Comparison of ENCODE assay signal across 8 mouse cellular contexts in genomic region chr19:60889101-60889713, GRCm38 (mm10). TPM values are rescaled to one million over a fixed set of nuclear protein-coding genes. Genes with fewer than 3 reads are reported as not detected.
A peak's percentile ranks its signal among the peaks of the same experiment; 100 is the strongest.
DNase-seq lines count a peak whose midpoint lies in the region; TF ChIP-seq lines count a peak whose summit lies in the region.

No protein-coding gene starts in this region.

- H3K4me3 ChIP-seq in liver, adult 2 months (ENCODE audit: insufficient read depth, low read depth, low read length): peak overlapping the region; percentile 94
- peak overlapping the region; percentile 53 for H3K4me3 ChIP-seq in myocyte

- peak overlapping the region; percentile 99 for H3K27ac ChIP-seq in liver, adult 2 months (replicated peaks; ENCODE audit: insufficient read depth, low read depth, low read length)

- H3K79me2 ChIP-seq in liver, adult 2 months (ENCODE audit: control insufficient read depth, insufficient read depth, low read length): no peaks in the 10 kb centered on the region; the same call in 1 of the 2 replicates
- H3K79me2 ChIP-seq in myocyte (ENCODE audit: control insufficient read depth, insufficient read depth): no peaks in the 10 kb centered on the region

- peaks cover 5% of the 10 kb centered on the region for H3K4me1 ChIP-seq in liver, adult 2 months (ENCODE audit: control insufficient read depth, insufficient read depth, low read length)

- peak overlapping the region; percentile 38; the same call in 1 of the 2 replicates for H3K9ac ChIP-seq in liver, adult 2 months (ENCODE audit: low read depth, low read length)

- no peaks in the 10 kb centered on the region for H3K27me3 ChIP-seq in liver, adult 2 months (ENCODE audit: control insufficient read depth, insufficient read depth, low read length)
- no peaks in the 10 kb centered on the region for H3K27me3 ChIP-seq in myocyte (ENCODE audit: control insufficient read depth, insufficient read depth, insufficient read length)

- peak overlapping the region; percentile 96 for H3K4me2 ChIP-seq in myocyte (ENCODE audit: low read depth)

- TF ChIP-seq CTCF in liver, adult 2 months (IDR thresholded peaks at IDR 0.05; ENCODE audit: low read depth, low read length): no peak; the same call in 1 of the 2 replicates

- TF ChIP-seq POLR2A in liver, adult 2 months (IDR thresholded peaks at IDR 0.05; ENCODE audit: extremely low read depth, insufficient read depth, low read length): no peak
- TF ChIP-seq POLR2A in myocyte (IDR thresholded peaks at IDR 0.05; ENCODE audit: insufficient read length, low read depth): no peak

- peak; percentile 44 for DNase-seq in layer of hippocampus, adult 11-12 months (ENCODE audit: low spot score)
- no peak for DNase-seq in layer of hippocampus, adult 9-10 months (ENCODE audit: low spot score)
- DNase-seq in embryo, embryonic 11.5 days (ENCODE audit: low read depth, low spot score): peak; percentile 39
- peak; percentile 83 to 92 for DNase-seq in heart, adult 18-20 months
- DNase-seq in kidney, adult 18-20 months: peak; percentile 81
- DNase-seq in liver, adult 2 months (ENCODE audit: extremely low read depth, low read depth, low spot score): peak; percentile 60
- DNase-seq in testis, postnatal 14 days (ENCODE audit: low spot score): peak; percentile 64

- no peaks in the 10 kb centered on the region for H3K36me3 ChIP-seq in liver, adult 2 months (ENCODE audit: control insufficient read depth, insufficient read depth, low read length)
- no peaks in the 10 kb centered on the region for H3K36me3 ChIP-seq in myocyte (ENCODE audit: control insufficient read depth, insufficient read depth)

- peak overlapping the region; percentile 61 for H3ac ChIP-seq in myocyte (ENCODE audit: control insufficient read depth, insufficient read length)

- WGBS in liver, adult 2 months: 5% methylated on average over 17 of the region's 17 CpGs

TF ChIP-seq in myocyte, 11 proteins besides CTCF, POLR2A, EP300 and RAD21:
- no peak for TF ChIP-seq SRF (IDR thresholded peaks at IDR 0.05; ENCODE audit: control insufficient read depth, insufficient read length, low read depth)

RNA-seq across cellular contexts. Expression of gene Grk5, which starts 0.3 kb away (rescaled TPM):
- 10 to 100 TPM; 28.3 to 42.0 TPM for total RNA-seq in heart, adult 18-20 months (2021)
- 2.2 and 3.0 TPM in 2 replicates for total RNA-seq in liver, adult 2 months (2014; rRNA removed)
- 0.48 and 0.98 TPM in 2 replicates for polyA plus RNA-seq in liver, adult 2 months (2012; rRNA removed)
- 4.0 TPM for polyA plus RNA-seq in myocyte (2012; fragmentation: generic; extraction: Trizol)

RNA-seq across cellular contexts. Expression of gene Prdx3, which starts 14.9 kb away (rescaled TPM):
- 100 to 1,000 TPM; 412 to 431 TPM for total RNA-seq in heart, adult 18-20 months (2021)
- total RNA-seq in liver, adult 2 months (2014; rRNA removed): 191 and 199 TPM in 2 replicates
- 157 and 170 TPM in 2 replicates for polyA plus RNA-seq in liver, adult 2 months (2012; rRNA removed)
- polyA plus RNA-seq in myocyte (2012; fragmentation: generic; extraction: Trizol): 105 TPM

RNA-seq across cellular contexts. Expression of gene Sfxn4, which starts 27.9 kb away (rescaled TPM):
- 1 to 10 TPM; 7.4 to 9.5 TPM for total RNA-seq in heart, adult 18-20 months (2021)
- 0.47 and 0.55 TPM in 2 replicates for total RNA-seq in liver, adult 2 months (2014; rRNA removed)
- polyA plus RNA-seq in liver, adult 2 months (2012; rRNA removed): 0.11 TPM in 1 of 2 replicates, not detected in the other
- polyA plus RNA-seq in myocyte (2012; fragmentation: generic; extraction: Trizol): 2.7 TPM
